Mouse (Mus musculus): ENCODE results near the gene Ctnna2. TPM values are rescaled to one million over a fixed set of nuclear protein-coding genes. Genes with fewer than 3 reads are reported as not detected.

The Ctnna2 gene
- total RNA-seq, 1 experiment, result 0.22 TPM

DNA sequence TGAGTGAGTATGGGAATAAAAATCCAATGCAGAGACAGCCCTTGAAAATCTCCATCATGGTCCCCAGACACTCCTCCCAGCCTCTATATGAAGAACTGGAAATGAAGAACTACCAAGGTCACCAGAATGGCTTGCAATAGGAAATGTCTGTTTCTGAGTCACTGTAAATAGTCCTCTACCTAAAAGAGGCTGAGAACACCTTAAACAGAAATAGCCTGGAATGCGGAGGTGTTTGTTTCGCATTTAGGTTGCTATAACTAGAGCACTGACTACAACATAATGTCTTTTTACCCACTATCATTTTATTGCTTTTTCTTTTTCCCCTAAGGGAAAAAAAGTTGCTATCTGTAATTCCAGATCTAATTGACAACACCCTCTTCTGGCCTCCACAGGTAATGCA lies 106.3 kb downstream of the Ctnna2 start:
- Histone ChIP-seq H3K4me1 (ENCODE audit: control insufficient read depth in 2 of 2, insufficient read depth in 2 of 2, low read length in 2 of 2, poor library complexity in 1 of 2) (no peaks in the 10 kb centered on the region), H3K36me3 (ENCODE audit: control insufficient read depth, insufficient read depth, low read length, poor library complexity, severe bottlenecking) (no peaks in the 10 kb centered on the region), H3K4me3 (ENCODE audit: insufficient read depth in 1 of 2, low read depth in 1 of 2, low read length in 2 of 2, poor library complexity in 1 of 2, severe bottlenecking in 1 of 2) (no peak overlapping the region), H3K27ac (ENCODE audit: insufficient read depth, low read depth, low read length, poor library complexity, severe bottlenecking) (no peak overlapping the region), H3K9ac (ENCODE audit: insufficient read depth, low read depth, low read length, poor library complexity, severe bottlenecking) (no peak overlapping the region), H3K9me3 (ENCODE audit: control insufficient read depth, insufficient read depth, low read depth, low read length) (no peaks in the 10 kb centered on the region)
- TF ChIP-seq ZNF384 (IDR thresholded peaks at IDR 0.05; ENCODE audit: low read depth, low read length) (no peak), MAFK (IDR thresholded peaks at IDR 0.05; ENCODE audit: insufficient read depth, low read depth, low read length) (no peak), CHD2 (IDR thresholded peaks at IDR 0.05; ENCODE audit: low read depth, low read length) (no peak), ZC3H11A (IDR thresholded peaks at IDR 0.05; ENCODE audit: borderline replicate concordance, low read depth, low read length) (no peak), HCFC1 (IDR thresholded peaks at IDR 0.05; ENCODE audit: borderline replicate concordance, insufficient read depth, low read length) (no peak)
- in situ Hi-C loops (cut with MboI; ENCODE audit: low sequenced_read_pairs in 2 of 2, unreplicated experiment in 2 of 2), result no loop called here
- DNase-seq (ENCODE audit: low read depth, low spot score), result no peak

DNA sequence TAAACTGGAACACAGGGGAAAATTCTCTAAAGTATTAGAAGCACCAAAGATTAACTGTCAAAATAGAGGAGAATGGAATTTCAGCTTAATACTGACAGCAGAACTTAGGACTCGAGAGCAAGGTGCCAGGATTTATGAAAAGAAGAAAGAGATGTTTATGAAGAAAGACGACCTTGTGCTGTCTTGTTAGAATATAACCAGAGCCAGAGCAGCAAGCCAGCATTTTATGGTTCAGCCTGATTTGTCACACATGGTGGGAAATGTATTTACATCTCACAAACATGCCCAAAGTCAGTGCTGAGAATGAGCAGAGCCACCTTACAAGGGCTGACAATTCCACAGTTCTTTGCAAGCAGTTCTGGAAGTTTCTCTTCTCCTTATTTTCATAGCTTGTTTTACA lies 110.2 kb downstream of the Ctnna2 start:
- H3K9ac ChIP-seq (ENCODE audit: insufficient read depth, low read depth, low read length, poor library complexity, severe bottlenecking), result no peak overlapping the region
- in situ Hi-C loops (cut with MboI; ENCODE audit: low sequenced_read_pairs in 2 of 2, unreplicated experiment in 2 of 2), result no loop called here
- H3K4me1 ChIP-seq (ENCODE audit: control insufficient read depth in 2 of 2, insufficient read depth in 2 of 2, low read length in 2 of 2, poor library complexity in 1 of 2), result no peaks in the 10 kb centered on the region
- H3K4me3 ChIP-seq (ENCODE audit: insufficient read depth in 1 of 2, low read depth in 1 of 2, low read length in 2 of 2, poor library complexity in 1 of 2, severe bottlenecking in 1 of 2), result no peak overlapping the region
- no peak for DNase-seq (ENCODE audit: low read depth, low spot score)
- no peak for TF ChIP-seq HCFC1 (IDR thresholded peaks at IDR 0.05; ENCODE audit: borderline replicate concordance, insufficient read depth, low read length)
- TF ChIP-seq ZC3H11A (IDR thresholded peaks at IDR 0.05; ENCODE audit: borderline replicate concordance, low read depth, low read length), result no peak
- TF ChIP-seq MAFK (IDR thresholded peaks at IDR 0.05; ENCODE audit: insufficient read depth, low read depth, low read length), result no peak
- TF ChIP-seq ZNF384 (IDR thresholded peaks at IDR 0.05; ENCODE audit: low read depth, low read length), result no peak
- no peak for TF ChIP-seq CHD2 (IDR thresholded peaks at IDR 0.05; ENCODE audit: low read depth, low read length)
- H3K36me3 ChIP-seq (ENCODE audit: control insufficient read depth, insufficient read depth, low read length, poor library complexity, severe bottlenecking), result no peaks in the 10 kb centered on the region
- H3K27ac ChIP-seq (ENCODE audit: insufficient read depth, low read depth, low read length, poor library complexity, severe bottlenecking), result no peak overlapping the region
- no peaks in the 10 kb centered on the region for H3K9me3 ChIP-seq (ENCODE audit: control insufficient read depth, insufficient read depth, low read depth, low read length)

DNA sequence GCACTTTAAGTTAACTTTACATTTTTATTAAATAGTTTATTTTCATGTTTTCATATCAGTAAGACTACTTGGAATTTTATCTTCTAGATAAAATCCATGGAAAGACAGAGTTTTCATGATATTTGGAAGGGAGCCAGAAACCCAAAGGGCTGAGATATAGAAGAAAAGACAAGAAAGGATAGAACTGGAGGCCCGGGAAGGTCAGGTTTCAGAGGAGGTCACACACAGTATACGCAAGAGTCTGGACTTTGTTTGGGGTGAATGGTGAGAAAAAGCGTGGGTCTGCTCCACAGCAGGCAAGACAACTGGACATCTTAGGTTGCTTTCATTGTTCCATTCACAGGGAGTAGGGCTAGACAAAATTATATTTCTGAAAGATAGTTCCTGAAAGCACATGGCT lies 111.4 kb downstream of the Ctnna2 start:
- H3K4me3 ChIP-seq (ENCODE audit: insufficient read depth in 1 of 2, low read depth in 1 of 2, low read length in 2 of 2, poor library complexity in 1 of 2, severe bottlenecking in 1 of 2), result no peak overlapping the region
- no peak for DNase-seq (ENCODE audit: low read depth, low spot score)
- no peak overlapping the region for H3K9ac ChIP-seq (ENCODE audit: insufficient read depth, low read depth, low read length, poor library complexity, severe bottlenecking)
- no peaks in the 10 kb centered on the region for H3K9me3 ChIP-seq (ENCODE audit: control insufficient read depth, insufficient read depth, low read depth, low read length)
- H3K36me3 ChIP-seq (ENCODE audit: control insufficient read depth, insufficient read depth, low read length, poor library complexity, severe bottlenecking), result no peaks in the 10 kb centered on the region
- no peaks in the 10 kb centered on the region for H3K4me1 ChIP-seq (ENCODE audit: control insufficient read depth in 2 of 2, insufficient read depth in 2 of 2, low read length in 2 of 2, poor library complexity in 1 of 2)
- in situ Hi-C loops (cut with MboI; ENCODE audit: low sequenced_read_pairs in 2 of 2, unreplicated experiment in 2 of 2), result no loop called here
- no peak for TF ChIP-seq MAFK (IDR thresholded peaks at IDR 0.05; ENCODE audit: insufficient read depth, low read depth, low read length)
- no peak for TF ChIP-seq ZC3H11A (IDR thresholded peaks at IDR 0.05; ENCODE audit: borderline replicate concordance, low read depth, low read length)
- no peak for TF ChIP-seq HCFC1 (IDR thresholded peaks at IDR 0.05; ENCODE audit: borderline replicate concordance, insufficient read depth, low read length)
- TF ChIP-seq ZNF384 (IDR thresholded peaks at IDR 0.05; ENCODE audit: low read depth, low read length), result no peak
- no peak for TF ChIP-seq CHD2 (IDR thresholded peaks at IDR 0.05; ENCODE audit: low read depth, low read length)
- H3K27ac ChIP-seq (ENCODE audit: insufficient read depth, low read depth, low read length, poor library complexity, severe bottlenecking), result no peak overlapping the region

DNA sequence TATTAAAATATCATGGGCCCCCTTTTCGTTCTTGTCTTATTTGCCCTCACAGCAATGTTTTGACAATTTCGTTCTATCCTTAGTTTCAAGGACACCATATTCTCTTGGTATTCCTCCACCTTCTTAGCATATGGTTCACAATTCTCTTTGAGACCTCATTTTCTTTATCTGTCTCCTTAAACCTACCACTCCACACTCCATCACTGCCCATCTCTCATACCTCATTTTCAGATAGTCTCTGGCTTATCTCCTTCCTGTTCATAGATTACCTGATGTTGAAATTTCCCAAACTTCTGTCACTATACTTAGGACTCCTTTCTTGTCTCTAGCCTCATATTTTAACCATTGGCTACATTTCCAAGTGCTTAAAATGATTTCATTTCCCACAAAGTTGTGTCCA lies 116.1 kb downstream of the Ctnna2 start:
- in situ Hi-C loops (cut with MboI; ENCODE audit: low sequenced_read_pairs in 2 of 2, unreplicated experiment in 2 of 2), result no loop called here
- no peak overlapping the region for H3K4me3 ChIP-seq (ENCODE audit: insufficient read depth in 1 of 2, low read depth in 1 of 2, low read length in 2 of 2, poor library complexity in 1 of 2, severe bottlenecking in 1 of 2)
- H3K9ac ChIP-seq (ENCODE audit: insufficient read depth, low read depth, low read length, poor library complexity, severe bottlenecking), result no peak overlapping the region
- H3K9me3 ChIP-seq (ENCODE audit: control insufficient read depth, insufficient read depth, low read depth, low read length), result no peaks in the 10 kb centered on the region
- DNase-seq (ENCODE audit: low read depth, low spot score), result no peak
- no peaks in the 10 kb centered on the region for H3K4me1 ChIP-seq (ENCODE audit: control insufficient read depth in 2 of 2, insufficient read depth in 2 of 2, low read length in 2 of 2, poor library complexity in 1 of 2)
- no peak overlapping the region for H3K27ac ChIP-seq (ENCODE audit: insufficient read depth, low read depth, low read length, poor library complexity, severe bottlenecking)
- TF ChIP-seq ZC3H11A (IDR thresholded peaks at IDR 0.05; ENCODE audit: borderline replicate concordance, low read depth, low read length) (no peak), HCFC1 (IDR thresholded peaks at IDR 0.05; ENCODE audit: borderline replicate concordance, insufficient read depth, low read length) (no peak), ZNF384 (IDR thresholded peaks at IDR 0.05; ENCODE audit: low read depth, low read length) (no peak), MAFK (IDR thresholded peaks at IDR 0.05; ENCODE audit: insufficient read depth, low read depth, low read length) (no peak), CHD2 (IDR thresholded peaks at IDR 0.05; ENCODE audit: low read depth, low read length) (no peak)
- H3K36me3 ChIP-seq (ENCODE audit: control insufficient read depth, insufficient read depth, low read length, poor library complexity, severe bottlenecking), result no peaks in the 10 kb centered on the region

DNA sequence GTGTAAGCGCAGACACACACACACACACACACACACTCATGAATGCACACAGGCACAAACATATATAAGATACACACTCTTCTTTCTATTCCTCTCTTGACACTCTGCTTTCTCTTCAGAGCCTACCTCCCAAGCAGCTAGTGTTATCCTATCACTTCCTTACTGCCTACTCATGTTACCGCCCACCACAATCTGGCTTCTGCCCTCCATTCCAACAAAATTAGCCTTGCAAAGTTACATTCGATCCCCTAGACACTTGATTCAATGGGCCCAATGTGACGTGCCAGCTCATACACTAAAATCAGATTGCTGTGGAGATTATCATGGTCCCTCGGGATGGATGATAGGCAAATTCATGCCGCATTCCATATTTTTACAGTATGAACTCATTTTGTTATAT lies 116.7 kb downstream of the Ctnna2 start:
- H3K27ac ChIP-seq (ENCODE audit: insufficient read depth, low read depth, low read length, poor library complexity, severe bottlenecking), result no peak overlapping the region
- no peaks in the 10 kb centered on the region for H3K9me3 ChIP-seq (ENCODE audit: control insufficient read depth, insufficient read depth, low read depth, low read length)
- H3K9ac ChIP-seq (ENCODE audit: insufficient read depth, low read depth, low read length, poor library complexity, severe bottlenecking), result no peak overlapping the region
- TF ChIP-seq CHD2 (IDR thresholded peaks at IDR 0.05; ENCODE audit: low read depth, low read length) (no peak), MAFK (IDR thresholded peaks at IDR 0.05; ENCODE audit: insufficient read depth, low read depth, low read length) (no peak)
- H3K36me3 ChIP-seq (ENCODE audit: control insufficient read depth, insufficient read depth, low read length, poor library complexity, severe bottlenecking), result no peaks in the 10 kb centered on the region
- in situ Hi-C loops (cut with MboI; ENCODE audit: low sequenced_read_pairs in 2 of 2, unreplicated experiment in 2 of 2), result no loop called here
- DNase-seq (ENCODE audit: low read depth, low spot score), result no peak
- H3K4me1 ChIP-seq (ENCODE audit: control insufficient read depth in 2 of 2, insufficient read depth in 2 of 2, low read length in 2 of 2, poor library complexity in 1 of 2), result no peaks in the 10 kb centered on the region
- no peak overlapping the region for H3K4me3 ChIP-seq (ENCODE audit: insufficient read depth in 1 of 2, low read depth in 1 of 2, low read length in 2 of 2, poor library complexity in 1 of 2, severe bottlenecking in 1 of 2)

Data from ES-E14 (cell line).